Mouse (Mus musculus): ENCODE results near the gene Ttc13. TPM values are rescaled to one million over a fixed set of nuclear protein-coding genes. Genes with fewer than 3 reads are reported as not detected.

The Ttc13 gene
- polyA plus RNA-seq, 1 experiment from 2014 or later: 43.0 TPM

GRCm38 (mm10) chr8:124751709-124752173 lies 30.0 kb upstream of the Ttc13 start, which contains the start of gene Fam89a:
Gene Fam89a, minus strand, starts transcription at chr8:124751832.
- H3K27ac ChIP-seq (ENCODE audit: low read length): peak within 1 kb of the TSS; percentile 41; the same call in 1 of the 2 replicates
- H3K4me2 ChIP-seq (ENCODE audit: low read depth, low read length): peak within 1 kb of the TSS; percentile 92
- H3K4me1 ChIP-seq (replicated peaks; ENCODE audit: control insufficient read depth, insufficient read depth, low read length): peaks cover 19% of the 10 kb centered on the region
- ATAC-seq (ENCODE audit: low read depth): peak; percentile 86
- peak within 1 kb of the TSS; percentile 71 for H3K4me3 ChIP-seq (ENCODE audit: low read length)
- under 1% methylated on average over 10 of the region's 41 CpGs for WGBS
- H3K9me3 ChIP-seq (ENCODE audit: control insufficient read depth, low read length): no peaks in the 10 kb centered on the region
- no peaks in the 10 kb centered on the region for H3K36me3 ChIP-seq (ENCODE audit: control insufficient read depth, insufficient read depth, low read length)
- H3K9ac ChIP-seq (ENCODE audit: low read length): peak within 1 kb of the TSS; percentile 65
- peaks cover 20% of the 10 kb centered on the region for H3K27me3 ChIP-seq (ENCODE audit: control insufficient read depth, insufficient read depth, low read depth, low read length)

- Histone ChIP-seq H3K4me2 (ENCODE audit: low read depth, low read length) (peak overlapping the region; percentile 92), H3K9me3 (ENCODE audit: control insufficient read depth, low read length) (no peaks in the 10 kb centered on the region), H3K9ac (ENCODE audit: low read length) (peak overlapping the region; percentile 65), H3K36me3 (ENCODE audit: control insufficient read depth, insufficient read depth, low read length) (no peaks in the 10 kb centered on the region), H3K27me3 (ENCODE audit: control insufficient read depth, insufficient read depth, low read depth, low read length) (peaks cover 20% of the 10 kb centered on the region), H3K4me1 (replicated peaks; ENCODE audit: control insufficient read depth, insufficient read depth, low read length) (peaks cover 23% of the 10 kb centered on the region), H3K4me3 (ENCODE audit: low read length) (peak overlapping the region; percentile 71), H3K27ac (ENCODE audit: low read length) (0 out of 2 replicates have a peak overlapping the region, but pooled peaks have one; percentile 20)
- ATAC-seq (ENCODE audit: low read depth): peak; percentile 27; the same call in 1 of the 2 replicates
- WGBS: under 1% methylated on average over 31 of the region's 31 CpGs
These were observed 29.4 kb upstream of the Ttc13 start for GRCm38 (mm10) chr8:124751191-124751590.

GRCm38 (mm10) chr8:124746661-124747060 lies 24.9 kb upstream of the Ttc13 start:
- H3K27me3 ChIP-seq (ENCODE audit: control insufficient read depth, insufficient read depth, low read depth, low read length): peaks cover 14% of the 10 kb centered on the region
- 46% methylated on average over 13 of the region's 13 CpGs for WGBS
- no peak overlapping the region for H3K27ac ChIP-seq (ENCODE audit: low read length)
- ATAC-seq (ENCODE audit: low read depth): no peak
- H3K4me3 ChIP-seq (ENCODE audit: low read length): no peak overlapping the region
- H3K36me3 ChIP-seq (ENCODE audit: control insufficient read depth, insufficient read depth, low read length): no peaks in the 10 kb centered on the region
- no peak overlapping the region for H3K4me2 ChIP-seq (ENCODE audit: low read depth, low read length)
- H3K9ac ChIP-seq (ENCODE audit: low read length): no peak overlapping the region
- H3K4me1 ChIP-seq (replicated peaks; ENCODE audit: control insufficient read depth, insufficient read depth, low read length): peaks cover 7% of the 10 kb centered on the region
- H3K9me3 ChIP-seq (ENCODE audit: control insufficient read depth, low read length): no peaks in the 10 kb centered on the region

- no peaks in the 10 kb centered on the region for H3K27me3 ChIP-seq (ENCODE audit: control insufficient read depth, insufficient read depth, low read depth, low read length)
- WGBS: 59% methylated on average over 1 of the region's 1 CpGs
- H3K36me3 ChIP-seq (ENCODE audit: control insufficient read depth, insufficient read depth, low read length): peaks cover 10% of the 10 kb centered on the region
- H3K4me2 ChIP-seq (ENCODE audit: low read depth, low read length): no peak overlapping the region
- H3K4me1 ChIP-seq (replicated peaks; ENCODE audit: control insufficient read depth, insufficient read depth, low read length): no peaks in the 10 kb centered on the region
- no peak overlapping the region for H3K27ac ChIP-seq (ENCODE audit: low read length)
- no peaks in the 10 kb centered on the region for H3K9me3 ChIP-seq (ENCODE audit: control insufficient read depth, low read length)
- no peak overlapping the region for H3K9ac ChIP-seq (ENCODE audit: low read length)
- no peak for ATAC-seq (ENCODE audit: low read depth)
- no peak overlapping the region for H3K4me3 ChIP-seq (ENCODE audit: low read length)
These were observed 17.5 kb upstream of the Ttc13 start for GRCm38 (mm10) chr8:124739268-124739667.

- Histone ChIP-seq H3K36me3 (ENCODE audit: control insufficient read depth, insufficient read depth, low read length) (peaks cover 34% of the 10 kb centered on the region), H3K4me1 (replicated peaks; ENCODE audit: control insufficient read depth, insufficient read depth, low read length) (no peaks in the 10 kb centered on the region), H3K4me2 (ENCODE audit: low read depth, low read length) (no peak overlapping the region), H3K4me3 (ENCODE audit: low read length) (no peak overlapping the region), H3K27me3 (ENCODE audit: control insufficient read depth, insufficient read depth, low read depth, low read length) (no peaks in the 10 kb centered on the region), H3K9me3 (ENCODE audit: control insufficient read depth, low read length) (no peaks in the 10 kb centered on the region), H3K9ac (ENCODE audit: low read length) (no peak overlapping the region), H3K27ac (ENCODE audit: low read length) (no peak overlapping the region)
- ATAC-seq (ENCODE audit: low read depth): no peak
- WGBS: 71% methylated on average over 3 of the region's 3 CpGs
These were observed 13.7 kb upstream of the Ttc13 start for GRCm38 (mm10) chr8:124735371-124735911.

- no peak for ATAC-seq (ENCODE audit: low read depth)
- WGBS: 78% methylated on average over 8 of the region's 8 CpGs
- peaks cover 42% of the 10 kb centered on the region for H3K36me3 ChIP-seq (ENCODE audit: control insufficient read depth, insufficient read depth, low read length)
These were observed 11.0 kb upstream of the Ttc13 start for GRCm38 (mm10) chr8:124732828-124733227.

GRCm38 (mm10) chr8:124724301-124724700 lies 2.5 kb upstream of the Ttc13 start:
- H3K4me3 ChIP-seq (ENCODE audit: low read length): no peak overlapping the region
- ATAC-seq (ENCODE audit: low read depth): no peak
- no peaks in the 10 kb centered on the region for H3K27me3 ChIP-seq (ENCODE audit: control insufficient read depth, insufficient read depth, low read depth, low read length)
- peaks cover 15% of the 10 kb centered on the region for H3K4me1 ChIP-seq (replicated peaks; ENCODE audit: control insufficient read depth, insufficient read depth, low read length)
- H3K9me3 ChIP-seq (ENCODE audit: control insufficient read depth, low read length): no peaks in the 10 kb centered on the region
- 93% methylated on average over 7 of the region's 7 CpGs for WGBS
- H3K27ac ChIP-seq (ENCODE audit: low read length): no peak overlapping the region
- H3K36me3 ChIP-seq (ENCODE audit: control insufficient read depth, insufficient read depth, low read length): peaks cover 16% of the 10 kb centered on the region; the same call in 1 of the 2 replicates
- H3K4me2 ChIP-seq (ENCODE audit: low read depth, low read length): no peak overlapping the region
- no peak overlapping the region for H3K9ac ChIP-seq (ENCODE audit: low read length)

More at GRCm38 (mm10) chr8:124732828-124733227, 11.0 kb upstream of the Ttc13 start:
- no peak overlapping the region for H3K27ac ChIP-seq (ENCODE audit: low read length)
- H3K9ac ChIP-seq (ENCODE audit: low read length): no peak overlapping the region
- H3K4me3 ChIP-seq (ENCODE audit: low read length): no peak overlapping the region
- H3K27me3 ChIP-seq (ENCODE audit: control insufficient read depth, insufficient read depth, low read depth, low read length): no peaks in the 10 kb centered on the region
- no peak overlapping the region for H3K4me2 ChIP-seq (ENCODE audit: low read depth, low read length)
- no peaks in the 10 kb centered on the region for H3K4me1 ChIP-seq (replicated peaks; ENCODE audit: control insufficient read depth, insufficient read depth, low read length)
- H3K9me3 ChIP-seq (ENCODE audit: control insufficient read depth, low read length): no peaks in the 10 kb centered on the region

GRCm38 (mm10) chr8:124720938-124721861 lies 583 bp downstream of the Ttc13 start:
- Histone ChIP-seq H3K9ac (ENCODE audit: low read length) (peak overlapping the region; percentile 80), H3K4me1 (replicated peaks; ENCODE audit: control insufficient read depth, insufficient read depth, low read length) (peaks cover 15% of the 10 kb centered on the region), H3K27me3 (ENCODE audit: control insufficient read depth, insufficient read depth, low read depth, low read length) (no peaks in the 10 kb centered on the region), H3K9me3 (ENCODE audit: control insufficient read depth, low read length) (no peaks in the 10 kb centered on the region), H3K4me3 (ENCODE audit: low read length) (peak overlapping the region; percentile 96), H3K4me2 (ENCODE audit: low read depth, low read length) (peak overlapping the region; percentile 92), H3K36me3 (ENCODE audit: control insufficient read depth, insufficient read depth, low read length) (no peaks in the 10 kb centered on the region), H3K27ac (ENCODE audit: low read length) (no peak overlapping the region)
- WGBS: 2% methylated on average over 31 of the region's 31 CpGs
- ATAC-seq (ENCODE audit: low read depth): peak; percentile 57

- no peak overlapping the region for H3K4me3 ChIP-seq (ENCODE audit: low read length)
- no peaks in the 10 kb centered on the region for H3K36me3 ChIP-seq (ENCODE audit: control insufficient read depth, insufficient read depth, low read length)
- whole genome bisulfite sequencing: 81% methylated on average over 7 of the region's 7 CpGs
- no peak overlapping the region for H3K9ac ChIP-seq (ENCODE audit: low read length)
- H3K4me2 ChIP-seq (ENCODE audit: low read depth, low read length): no peak overlapping the region
- H3K27ac ChIP-seq (ENCODE audit: low read length): no peak overlapping the region
- no peaks in the 10 kb centered on the region for H3K9me3 ChIP-seq (ENCODE audit: control insufficient read depth, low read length)
- ATAC-seq (ENCODE audit: low read depth): no peak
- H3K4me1 ChIP-seq (replicated peaks; ENCODE audit: control insufficient read depth, insufficient read depth, low read length): peaks cover 15% of the 10 kb centered on the region
- no peaks in the 10 kb centered on the region for H3K27me3 ChIP-seq (ENCODE audit: control insufficient read depth, insufficient read depth, low read depth, low read length)
These were observed 1.6 kb downstream of the Ttc13 start for GRCm38 (mm10) chr8:124720133-124720532.
